16 mouse cellular contexts compared by ENCODE assay signal in genomic region chr3:120761681-120762080, GRCm38 (mm10).
DNase-seq lines count a peak whose midpoint lies in the region; ATAC-seq and TF ChIP-seq lines count a peak whose summit lies in the region.
"Had no signal": no experiment of that assay in that cellular context is flagged by ENCODE, and none has a peak within 500 bp of the region (broad histone marks: within the 10 kb centered on the region; RNA-seq: fewer than 3 reads in every experiment).

No protein-coding gene starts in this region.

- intact Hi-C loops in gastrocnemius, postnatal 14 days (cut with DNase I; ENCODE audit: low total_unique reads), result no loop called here
- intact Hi-C loops in heart, postnatal 25 days (cut with DNase I), result no loop called here

- no peaks in the 10 kb centered on the region for H3K36me3 ChIP-seq in midbrain, postnatal 0 days (ENCODE audit: insufficient read depth, low read length)
- no peaks in the 10 kb centered on the region for H3K36me3 ChIP-seq in midbrain, embryonic 10.5 days
- no peaks in the 10 kb centered on the region for H3K36me3 ChIP-seq in hindbrain, embryonic 11.5 days (ENCODE audit: control insufficient read depth, insufficient read depth, low read length)
- H3K36me3 ChIP-seq: embryonic facial prominence, embryonic 15.5 days; limb, embryonic 13.5 days; lung, embryonic 15.5 days; stomach, embryonic 15.5 days had no signal

- H3K4me2 ChIP-seq in midbrain, postnatal 0 days (ENCODE audit: low read depth, low read length, poor library complexity, severe bottlenecking), result no peak overlapping the region
- H3K4me2 ChIP-seq in hindbrain, embryonic 11.5 days (replicated peaks; ENCODE audit: low read depth, low read length), result no peak overlapping the region
- H3K4me2 ChIP-seq: embryonic facial prominence, embryonic 15.5 days; limb, embryonic 13.5 days; lung, embryonic 15.5 days; stomach, embryonic 15.5 days had no signal

- H3K9me3 ChIP-seq in midbrain, postnatal 0 days (ENCODE audit: low read length), result no peaks in the 10 kb centered on the region
- H3K9me3 ChIP-seq in midbrain, embryonic 10.5 days (replicated peaks), result no peaks in the 10 kb centered on the region
- no peaks in the 10 kb centered on the region for H3K9me3 ChIP-seq in hindbrain, embryonic 11.5 days (ENCODE audit: control insufficient read depth, low read length)
- H3K9me3 ChIP-seq: embryonic facial prominence, embryonic 15.5 days; limb, embryonic 13.5 days; lung, embryonic 15.5 days; stomach, embryonic 15.5 days had no signal

- H3K27ac ChIP-seq in midbrain, postnatal 0 days (ENCODE audit: low read depth, low read length), result no peak overlapping the region
- no peak overlapping the region for H3K27ac ChIP-seq in midbrain, embryonic 10.5 days (replicated peaks)
- H3K27ac ChIP-seq in hindbrain, embryonic 11.5 days (ENCODE audit: low read depth, low read length), result no peak overlapping the region
- H3K27ac ChIP-seq: embryonic facial prominence, embryonic 15.5 days; limb, embryonic 13.5 days; lung, embryonic 15.5 days; stomach, embryonic 15.5 days had no signal

- WGBS in midbrain, postnatal 0 days, result 68% methylated on average over 4 of the region's 4 CpGs
- 77% methylated on average over 4 of the region's 4 CpGs for WGBS in midbrain, embryonic 10.5 days
- 83% methylated on average over 4 of the region's 4 CpGs for WGBS in hindbrain, embryonic 11.5 days

- peak; percentile 6 for DNase-seq in gastrocnemius, postnatal 14 days
- no peak for DNase-seq in gastrocnemius, postnatal 4 days (ENCODE audit: low spot score in 2 of 2)
- peak; percentile 17 for DNase-seq in midbrain, postnatal 0 days (ENCODE audit: low spot score)
- DNase-seq in midbrain, embryonic 10.5 days (ENCODE audit: low spot score), result no peak
- peak; percentile 13 for DNase-seq in heart, postnatal 25 days (ENCODE audit: low spot score)
- DNase-seq in telencephalon, adult 2 months (ENCODE audit: low read depth, low spot score), result peak; percentile 6
- no peak for DNase-seq in hindbrain, embryonic 11.5 days (ENCODE audit: low spot score)
- DNase-seq in embryo, embryonic 11 days, result no peak
- DNase-seq: kidney, adult 9 months; midbrain, embryonic 14.5 days; thymus, postnatal 36 days had no signal

- ATAC-seq in midbrain, postnatal 0 days (ENCODE audit: low FRiP score), result no peak
- no peak for ATAC-seq in hindbrain, embryonic 11.5 days (ENCODE audit: low FRiP score)
- ATAC-seq: activated CD4-positive, CD25-positive, alpha-beta regulatory T cell, adult 4 months had no signal

- H3K4me3 ChIP-seq in midbrain, postnatal 0 days (ENCODE audit: low read depth, low read length), result no peak overlapping the region
- no peak overlapping the region for H3K4me3 ChIP-seq in midbrain, embryonic 10.5 days
- no peak overlapping the region for H3K4me3 ChIP-seq in hindbrain, embryonic 11.5 days (ENCODE audit: low read depth, low read length)
- H3K4me3 ChIP-seq: embryonic facial prominence, embryonic 15.5 days; limb, embryonic 13.5 days; lung, embryonic 15.5 days; stomach, embryonic 15.5 days had no signal

- no peaks in the 10 kb centered on the region for H3K27me3 ChIP-seq in midbrain, postnatal 0 days (ENCODE audit: insufficient read depth, low read length)
- H3K27me3 ChIP-seq in midbrain, embryonic 10.5 days (ENCODE audit: low read depth, poor library complexity, severe bottlenecking), result no peaks in the 10 kb centered on the region
- no peaks in the 10 kb centered on the region for H3K27me3 ChIP-seq in hindbrain, embryonic 11.5 days (ENCODE audit: control insufficient read depth, insufficient read depth, low read length)
- H3K27me3 ChIP-seq: embryonic facial prominence, embryonic 15.5 days; limb, embryonic 13.5 days; lung, embryonic 15.5 days; stomach, embryonic 15.5 days had no signal

- no peaks in the 10 kb centered on the region for H3K4me1 ChIP-seq in midbrain, postnatal 0 days (ENCODE audit: insufficient read depth, low read length)
- no peaks in the 10 kb centered on the region for H3K4me1 ChIP-seq in midbrain, embryonic 10.5 days
- H3K4me1 ChIP-seq in hindbrain, embryonic 11.5 days (replicated peaks; ENCODE audit: control insufficient read depth, insufficient read depth, low read length), result no peaks in the 10 kb centered on the region
- H3K4me1 ChIP-seq: embryonic facial prominence, embryonic 15.5 days; limb, embryonic 13.5 days; lung, embryonic 15.5 days; stomach, embryonic 15.5 days had no signal

- no peak for TF ChIP-seq CTCF in midbrain, postnatal 0 days (IDR thresholded peaks at IDR 0.05)

- H3K9ac ChIP-seq in midbrain, postnatal 0 days (replicated peaks; ENCODE audit: low read length, poor library complexity, severe bottlenecking), result no peak overlapping the region
- H3K9ac ChIP-seq in hindbrain, embryonic 11.5 days (ENCODE audit: low read depth, low read length), result no peak overlapping the region
- H3K9ac ChIP-seq: embryonic facial prominence, embryonic 15.5 days; limb, embryonic 13.5 days; lung, embryonic 15.5 days; stomach, embryonic 15.5 days had no signal

Comparison
In these comparisons a context has a peak if more than half of its experiments do, and no peak if none do; other contexts are left out.
1. DNase-seq: peak in gastrocnemius, postnatal 14 days (single experiment), midbrain, postnatal 0 days (single experiment), heart, postnatal 25 days (single experiment) and telencephalon, adult 2 months (single experiment); none in gastrocnemius, postnatal 4 days (0 of 2), midbrain, embryonic 10.5 days (single experiment), hindbrain, embryonic 11.5 days (single experiment) and embryo, embryonic 11 days (single experiment).